Comparison of ENCODE assay signal across 10 mouse cellular contexts in genomic region chr11:102633379-102633778, GRCm38 (mm10). TPM values are rescaled to one million over a fixed set of nuclear protein-coding genes. Genes with fewer than 3 reads are reported as not detected.
A peak's percentile ranks its signal among the peaks of the same experiment; 100 is the strongest.
DNase-seq lines count a peak whose midpoint lies in the region; ATAC-seq and TF ChIP-seq lines count a peak whose summit lies in the region.
"Had no signal": no experiment of that assay in that cellular context is flagged by ENCODE, and none has a peak within 500 bp of the region (broad histone marks: within the 10 kb centered on the region; RNA-seq: fewer than 3 reads in every experiment).

No protein-coding gene starts in this region.

- TF ChIP-seq CTCF in layer of hippocampus, adult 2 months (conservative IDR thresholded peaks at IDR 0.05) = no peak
- TF ChIP-seq CTCF in gastrocnemius, adult 2 months (IDR thresholded peaks at IDR 0.05) = no peak

- no peak for ATAC-seq in hindbrain, embryonic 14.5 days (ENCODE audit: low FRiP score)

- no peaks in the 10 kb centered on the region for H3K9me3 ChIP-seq in hindbrain, embryonic 14.5 days (ENCODE audit: control insufficient read depth, low read length)

- DNase-seq in adrenal gland, adult 2 months = peak; percentile 8
- no peak for DNase-seq in adrenal gland, adult (ENCODE audit: inconsistent age in 2 of 2, low spot score in 1 of 2)
- DNase-seq in ZHBTc4 (ENCODE audit: low read depth, low spot score) = peak; percentile 87
- peak; percentile 47 for DNase-seq in hindbrain, embryonic 14.5 days (ENCODE audit: low spot score)
- DNase-seq in lung, postnatal 10 days = peak; percentile 43
- DNase-seq in layer of hippocampus, adult 2 months (ENCODE audit: low spot score in 2 of 2) = no peak
- no peak for DNase-seq in left cerebral cortex, postnatal 4 days
- DNase-seq in gastrocnemius, adult 2 months = no peak
- DNase-seq: cerebellum, postnatal 36 days had no signal

- H3K9ac ChIP-seq in hindbrain, embryonic 14.5 days = no peak overlapping the region

- H3K4me3 ChIP-seq in hindbrain, embryonic 14.5 days (replicated peaks; ENCODE audit: low read length) = peak overlapping the region; percentile 6; the same call in 1 of the 2 replicates
- H3K4me3 ChIP-seq in layer of hippocampus, adult 2 months = no peak overlapping the region
- H3K4me3 ChIP-seq in gastrocnemius, adult 2 months = no peak overlapping the region

- H3K4me2 ChIP-seq in hindbrain, embryonic 14.5 days (replicated peaks) = peak overlapping the region; percentile 37

- no peaks in the 10 kb centered on the region for H3K36me3 ChIP-seq in hindbrain, embryonic 14.5 days (replicated peaks; ENCODE audit: control insufficient read depth, insufficient read depth)

- H3K27me3 ChIP-seq in hindbrain, embryonic 14.5 days (ENCODE audit: control insufficient read depth, insufficient read depth, low read length) = 0 out of 2 replicates have a peak, but pooled peaks cover 8% of the 10 kb centered on the region

- intact Hi-C loops in left cerebral cortex, postnatal 4 days (cut with DNase I) = no loop called here
- intact Hi-C loops in gastrocnemius, adult 2 months (cut with DNase I) = no loop called here

- WGBS in hindbrain, embryonic 14.5 days = 27% methylated on average over 9 of the region's 9 CpGs

- H3K27ac ChIP-seq in hindbrain, embryonic 14.5 days = no peak overlapping the region
- H3K27ac ChIP-seq in layer of hippocampus, adult 2 months = no peak overlapping the region
- H3K27ac ChIP-seq in gastrocnemius, adult 2 months = no peak overlapping the region

- H3K4me1 ChIP-seq in hindbrain, embryonic 14.5 days (replicated peaks; ENCODE audit: control insufficient read depth, insufficient read depth, low read length) = 0 out of 2 replicates have a peak, but pooled peaks cover 5% of the 10 kb centered on the region

RNA-seq across cellular contexts. Expression of gene Fzd2, which starts 29.2 kb away (rescaled TPM):
- total RNA-seq in adrenal gland, adult 2 months (2021) = 1 to 10 TPM; 2.0 to 9.3 TPM
- 22.8 and 23.1 TPM in 2 replicates for polyA plus RNA-seq in adrenal gland, adult 2 months (2012; rRNA removed)
- polyA plus RNA-seq in hindbrain, embryonic 14.5 days (2014; fragmentation: Nextera tagmentation; extraction: Ambion mirVana) = 8.2 and 9.2 TPM in 2 replicates
- total RNA-seq in layer of hippocampus, adult 2 months (2021) = 1 to 10 TPM; 7.5 to 9.2 TPM
- total RNA-seq in left cerebral cortex, postnatal 4 days (2021) = 1 to 10 TPM; 6.8 to 7.4 TPM
- 1 to 10 TPM; 1.2 to 2.1 TPM for total RNA-seq in gastrocnemius, adult 2 months (2021)

RNA-seq across cellular contexts. Expression of gene Meioc, which starts 30.1 kb away (rescaled TPM):
- not detected for total RNA-seq in adrenal gland, adult 2 months (2021)
- polyA plus RNA-seq in adrenal gland, adult 2 months (2012; rRNA removed) = not detected in 2 replicates
- 0.16 TPM in 1 of 2 replicates, not detected in the other for polyA plus RNA-seq in hindbrain, embryonic 14.5 days (2014; fragmentation: Nextera tagmentation; extraction: Ambion mirVana)
- not detected for total RNA-seq in layer of hippocampus, adult 2 months (2021)
- total RNA-seq in left cerebral cortex, postnatal 4 days (2021) = not detected
- not detected for total RNA-seq in gastrocnemius, adult 2 months (2021)
- total RNA-seq: left cerebral cortex, postnatal 25 days had no signal

RNA-seq across cellular contexts. Expression of gene Gm11627, which starts 54.1 kb away (rescaled TPM):
- under 1 TPM in 1 of 2 experiments, not detected in 1; 0.52 TPM for total RNA-seq in adrenal gland, adult 2 months (2021)
- polyA plus RNA-seq in adrenal gland, adult 2 months (2012; rRNA removed) = not detected in 2 replicates
- 3.7 and 4.3 TPM in 2 replicates for polyA plus RNA-seq in hindbrain, embryonic 14.5 days (2014; fragmentation: Nextera tagmentation; extraction: Ambion mirVana)
- total RNA-seq in layer of hippocampus, adult 2 months (2021) = 1 to 10 TPM; 3.9 to 4.2 TPM
- 1 to 10 TPM; 2.0 to 2.2 TPM for total RNA-seq in left cerebral cortex, postnatal 4 days (2021)
- total RNA-seq in gastrocnemius, adult 2 months (2021) = not detected

Comparison
In these comparisons a context has a peak if more than half of its experiments do, and no peak if none do; other contexts are left out.
1. DNase-seq: peak in adrenal gland, adult 2 months (single experiment), ZHBTc4 (single experiment), hindbrain, embryonic 14.5 days (single experiment) and lung, postnatal 10 days (single experiment); none in adrenal gland, adult (0 of 2), layer of hippocampus, adult 2 months (0 of 2), left cerebral cortex, postnatal 4 days (single experiment) and gastrocnemius, adult 2 months (single experiment).